Mouse (Mus musculus): ENCODE results near the gene Slc9a4.

- TF ChIP-seq CTCF (conservative IDR thresholded peaks at IDR 0.05; ENCODE audit: low read length) (no peak), POU5F1 (IDR thresholded peaks at IDR 0.05; ENCODE audit: borderline replicate concordance, low read length) (no peak), NANOG (IDR thresholded peaks at IDR 0.05; ENCODE audit: borderline replicate concordance, low read length) (no peak)
These were observed 388 bp downstream of the Slc9a4 start for GRCm38 (mm10) chr1:40580269-40580668.

Data from E14TG2a.4 (cell line).